Mouse (Mus musculus) urinary bladder, postnatal 36 days (tissue): Measurements from ENCODE around the gene Fam102a.

ENCODE experiments used
- DNase-seq, 2 experiments: peaks; one replicate each; pipeline ENCODE4 v3.0.0; 2022; ENCODE audit warnings: low spot score in 2 of 2, mixed read lengths in 1 of 2

The Fam102a gene

GRCm38 (mm10) chr2:32581450-32582095, 46.4 kb downstream of the Fam102a start:
- DNase-seq: no peak

GRCm38 (mm10) chr2:32582830-32583799, 48.0 kb downstream of the Fam102a start:
- peak; percentile 68 to 76 for DNase-seq

GRCm38 (mm10) chr2:32585149-32585714, 50.1 kb downstream of the Fam102a start:
- DNase-seq: no peak

- peak; percentile 77 to 89 for DNase-seq
Measured at GRCm38 (mm10) chr2:32586871-32587351, 51.8 kb downstream of the Fam102a start, which contains the start of gene St6galnac4. St6galnac4 (plus strand) TSS chr2:32587095.

GRCm38 (mm10) chr2:32587731-32588321, 52.7 kb downstream of the Fam102a start:
- DNase-seq: no peak

- no peak for DNase-seq
Measured at GRCm38 (mm10) chr2:32589213-32589795, 54.2 kb downstream of the Fam102a start.

GRCm38 (mm10) chr2:32590224-32590623, 55.1 kb downstream of the Fam102a start:
- DNase-seq: no peak

GRCm38 (mm10) chr2:32591249-32591648, 56.1 kb downstream of the Fam102a start:
- DNase-seq: no peak

- no peak for DNase-seq
Measured at GRCm38 (mm10) chr2:32596725-32597124, 61.6 kb downstream of the Fam102a start.

- no peak for DNase-seq
Measured at GRCm38 (mm10) chr2:32597248-32597647, 62.1 kb downstream of the Fam102a start.

- DNase-seq: no peak
Measured at GRCm38 (mm10) chr2:32597699-32598098, 62.6 kb downstream of the Fam102a start.

GRCm38 (mm10) chr2:32598506-32598905, 63.4 kb downstream of the Fam102a start:
- DNase-seq: no peak

- DNase-seq: no peak
Measured at GRCm38 (mm10) chr2:32599409-32599808, 64.3 kb downstream of the Fam102a start, which contains the start of gene St6galnac6. St6galnac6 (plus strand) TSS chr2:32599709.

GRCm38 (mm10) chr2:32601417-32602065, 66.4 kb downstream of the Fam102a start:
- peak in 1 of 2 experiments; percentile 40 for DNase-seq

- DNase-seq: peak; percentile 89
Measured at GRCm38 (mm10) chr2:32602600-32603054, 67.5 kb downstream of the Fam102a start.

GRCm38 (mm10) chr2:32604631-32605030, 69.5 kb downstream of the Fam102a start:
- no peak for DNase-seq

GRCm38 (mm10) chr2:32606161-32607142, 71.3 kb downstream of the Fam102a start:
- peak; percentile 78 to 81 for DNase-seq

GRCm38 (mm10) chr2:32607262-32607947, 72.3 kb downstream of the Fam102a start:
- peak in 1 of 2 experiments; percentile 47 for DNase-seq
